In the genomic region with DNA sequence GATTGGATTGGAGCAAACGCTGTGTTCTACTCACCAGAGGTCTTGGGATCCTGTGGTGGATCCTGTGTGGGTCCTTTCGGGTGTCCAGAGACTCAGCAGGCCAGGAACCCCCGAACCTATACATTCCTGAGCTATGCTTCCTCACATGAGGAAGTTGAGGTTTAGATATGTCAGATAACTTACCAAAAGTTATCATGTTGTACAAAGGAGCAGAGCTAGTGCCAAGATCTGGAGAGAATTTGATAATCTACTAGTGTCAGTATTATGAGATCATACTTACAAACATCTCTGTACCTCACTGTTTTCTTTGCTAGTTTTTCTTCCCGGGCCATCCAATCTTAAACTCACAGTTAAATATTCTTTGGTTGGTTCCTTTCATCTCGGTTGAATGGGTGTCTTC, we compare ENCODE assay signal across 27 mouse cellular contexts.
"Had no signal": no experiment of that assay in that cellular context is flagged by ENCODE, and none has a peak within 500 bp of the region (broad histone marks: within the 10 kb centered on the region; RNA-seq: fewer than 3 reads in every experiment).

No protein-coding gene starts in this region.

- H3K4me3 ChIP-seq: limb, embryonic 10.5 days; limb, embryonic 12.5 days; limb, embryonic 13.5 days; limb, embryonic 15.5 days; liver, embryonic 12.5 days; liver, embryonic 13.5 days; liver, embryonic 15.5 days; lung, embryonic 15.5 days; megakaryocyte, embryonic 14.5 days; midbrain, embryonic 10.5 days; midbrain, embryonic 12.5 days; midbrain, embryonic 13.5 days; midbrain, embryonic 15.5 days; myocyte; neural tube, embryonic 12.5 days had no signal

- H3K9me3 ChIP-seq: limb, embryonic 10.5 days; limb, embryonic 12.5 days; limb, embryonic 13.5 days; limb, embryonic 15.5 days; liver, embryonic 12.5 days; liver, embryonic 13.5 days; liver, embryonic 15.5 days; lung, embryonic 15.5 days; megakaryocyte, embryonic 14.5 days; midbrain, embryonic 10.5 days; midbrain, embryonic 12.5 days; midbrain, embryonic 13.5 days; midbrain, embryonic 15.5 days; neural tube, embryonic 12.5 days had no signal

- H3K27ac ChIP-seq: limb, embryonic 10.5 days; limb, embryonic 12.5 days; limb, embryonic 13.5 days; limb, embryonic 15.5 days; liver, embryonic 12.5 days; liver, embryonic 13.5 days; liver, embryonic 14.5 days; liver, embryonic 15.5 days; lung, embryonic 15.5 days; macrophage; midbrain, embryonic 10.5 days; midbrain, embryonic 12.5 days; midbrain, embryonic 13.5 days; midbrain, embryonic 15.5 days; neural tube, embryonic 12.5 days had no signal

- H3K27me3 ChIP-seq: limb, embryonic 12.5 days; liver, embryonic 12.5 days; liver, embryonic 13.5 days; liver, embryonic 15.5 days; lung, embryonic 15.5 days; midbrain, embryonic 12.5 days; midbrain, embryonic 15.5 days; neural tube, embryonic 12.5 days had no signal

- H3K9ac ChIP-seq: limb, embryonic 12.5 days; limb, embryonic 13.5 days; limb, embryonic 15.5 days; liver, embryonic 12.5 days; liver, embryonic 13.5 days; liver, embryonic 14.5 days; liver, embryonic 15.5 days; liver, postnatal 0 days; lung, embryonic 14.5 days; lung, embryonic 15.5 days; midbrain, embryonic 12.5 days; midbrain, embryonic 13.5 days; midbrain, embryonic 15.5 days; neural tube, embryonic 12.5 days had no signal

- H3K36me3 ChIP-seq: limb, embryonic 10.5 days; limb, embryonic 12.5 days; limb, embryonic 13.5 days; limb, embryonic 15.5 days; liver, embryonic 12.5 days; liver, embryonic 13.5 days; liver, embryonic 15.5 days; lung, embryonic 15.5 days; midbrain, embryonic 10.5 days; midbrain, embryonic 12.5 days; midbrain, embryonic 13.5 days; midbrain, embryonic 15.5 days; neural tube, embryonic 12.5 days had no signal

- DNase-seq: left cerebral cortex, postnatal 4 days; liver; liver, embryonic 13.5 days; liver, postnatal 0 days; lung, adult 18-20 months; lung, embryonic 14.5 days; lung, postnatal 10 days; lung, postnatal 14 days; lung, postnatal 36 days; lung, postnatal 4 days; midbrain, embryonic 14.5 days had no signal

- H3K4me1 ChIP-seq: limb, embryonic 10.5 days; limb, embryonic 12.5 days; limb, embryonic 13.5 days; limb, embryonic 15.5 days; liver, embryonic 12.5 days; liver, embryonic 13.5 days; liver, embryonic 15.5 days; lung, embryonic 15.5 days; megakaryocyte, embryonic 14.5 days; midbrain, embryonic 10.5 days; midbrain, embryonic 12.5 days; midbrain, embryonic 13.5 days; midbrain, embryonic 15.5 days; neural tube, embryonic 12.5 days had no signal
